Mouse (Mus musculus) midbrain, postnatal 0 days (tissue): ENCODE measurements around the gene Lrrc49. TPM values are rescaled to one million over a fixed set of nuclear protein-coding genes. Genes with fewer than 3 reads are reported as not detected.

Source experiments
- ATAC-seq: fragments of 200-750 bp; cut with Nextera tagmentation; 2 replicates; pipeline ENCODE4 v1.8.0; 2017; ENCODE audit warnings: moderate number of reproducible peaks, mild to moderate bottlenecking, moderate TSS enrichment, moderate library complexity; ENCODE audit not compliant: low FRiP score
- DNase-seq: peaks from one replicate; pipeline ENCODE4 v3.0.0-alpha.2; 2015; ENCODE audit warnings: low spot score
- H3K27ac ChIP-seq: fragments of 300-500 bp; sonication (generic); 2 replicates; pipeline ENCODE4 v1.5.1; 2014; ENCODE audit warnings: low read depth, mild to moderate bottlenecking, low read length, mixed read lengths
- H3K27me3 ChIP-seq: fragments of 300-500 bp; sonication (generic); 2 replicates; pipeline ENCODE4 v1.6.1; 2014; ENCODE audit warnings: low read length, control low read depth, mixed read lengths; ENCODE audit not compliant: insufficient read depth
- H3K36me3 ChIP-seq: fragments of 300-500 bp; sonication (generic); 2 replicates; pipeline ENCODE4 v1.6.1; 2014; ENCODE audit warnings: low read length, control low read depth, mixed read lengths; ENCODE audit not compliant: insufficient read depth
- H3K4me1 ChIP-seq: fragments of 300-500 bp; sonication (generic); 2 replicates; pipeline ENCODE4 v1.6.1; 2014; ENCODE audit warnings: mild to moderate bottlenecking, control low read depth, antibody characterized with exemption, low read length, mixed read lengths; ENCODE audit not compliant: insufficient read depth
- H3K4me2 ChIP-seq: fragments of 300-500 bp; sonication (generic); 2 replicates; pipeline ENCODE4 v1.6.1; 2014; ENCODE audit warnings: low read depth, mild to moderate bottlenecking, low read length, mixed read lengths; ENCODE audit not compliant: poor library complexity, severe bottlenecking
- H3K4me3 ChIP-seq: fragments of 300-500 bp; sonication (generic); 2 replicates; pipeline ENCODE4 v1.5.1; 2014; ENCODE audit warnings: low read depth, mild to moderate bottlenecking, low read length, moderate library complexity
- H3K9ac ChIP-seq: fragments of 300-500 bp; sonication (generic); replicated peaks from 2 replicates; pipeline ENCODE4 v1.6.1; 2014; ENCODE audit warnings: mild to moderate bottlenecking, low read length, moderate library complexity, mixed read lengths; ENCODE audit not compliant: poor library complexity, severe bottlenecking
- H3K9me3 ChIP-seq: fragments of 300-500 bp; sonication (generic); 2 replicates; pipeline ENCODE4 v1.6.1; 2016; ENCODE audit warnings: low read length, control low read depth
- CTCF ChIP-seq: IDR thresholded peaks from 2 replicates; pipeline ENCODE4 v1.5.1; 2016; ENCODE audit warnings: antibody characterized with exemption, mild to moderate bottlenecking
- WGBS: fragments of 180-500 bp; shearing (Covaris S2); extraction: QIAGEN DNeasy Blood & Tissue Kit; methylation state at CpG from one replicate; pipeline ENCODE4 v1.1.7; 2014; 5-methylcytosine and 5-hydroxymethylcytosine counted together
- polyA plus RNA-seq: library from polyadenylated mRNA; unstranded; fragments of >200 nt; fragmentation: Nextera tagmentation; extraction: Ambion mirVana; gene quantifications from 2 replicates; pipeline ENCODE4 v1.2.1, GENCODE M21; 2015
- total RNA-seq: library from RNA; depleted of rRNA; stranded (reverse); fragments of >200 nt; gene quantifications from 2 replicates; pipeline ENCODE4 v1.2.3, GENCODE M21; 2014

Lrrc49 gene
- total and polyA plus RNA-seq, 2 experiments from 2014 or later, result 72.0 to 79.2 TPM

- WGBS, result 0% methylated on average over 7 of the region's 7 CpGs
- peak; percentile 77 for DNase-seq
- Histone ChIP-seq H3K4me1 (peaks cover 7% of the 10 kb centered on the region; the same call in 1 of the 2 replicates), H3K27ac (peak overlapping the region; percentile 97), H3K9ac (peak overlapping the region; percentile 70), H3K9me3 (no peaks in the 10 kb centered on the region), H3K27me3 (no peaks in the 10 kb centered on the region), H3K4me3 (peak overlapping the region; percentile 58), H3K4me2 (peak overlapping the region; percentile 57), H3K36me3 (peaks cover 12% of the 10 kb centered on the region; the same call in 1 of the 2 replicates)
- TF ChIP-seq CTCF, result peak; percentile 66
- peak; percentile 74 for ATAC-seq
Measured at GRCm38 (mm10) chr9:60687415-60687814, 543 bp downstream of the Lrrc49 start.

- no peak for DNase-seq
- WGBS, result 94% methylated on average over 4 of the region's 4 CpGs
Measured at GRCm38 (mm10) chr9:60682753-60683152, 5.2 kb downstream of the Lrrc49 start.

GRCm38 (mm10) chr9:60681005-60681404 lies 7.0 kb downstream of the Lrrc49 start:
- H3K27me3 ChIP-seq, result no peaks in the 10 kb centered on the region
- H3K4me2 ChIP-seq, result no peak overlapping the region
- H3K27ac ChIP-seq, result no peak overlapping the region
- H3K4me3 ChIP-seq, result no peak overlapping the region
- WGBS, result 86% methylated on average over 3 of the region's 3 CpGs
- ATAC-seq (no peak), DNase-seq (no peak)
- peak; percentile 51 for TF ChIP-seq CTCF
- no peak overlapping the region for H3K9ac ChIP-seq
- H3K36me3 ChIP-seq, result peaks cover 58% of the 10 kb centered on the region
- H3K9me3 ChIP-seq, result no peaks in the 10 kb centered on the region
- 0 out of 2 replicates have a peak, but pooled peaks cover 4% of the 10 kb centered on the region for H3K4me1 ChIP-seq

More at GRCm38 (mm10) chr9:60682753-60683152, 5.2 kb downstream of the Lrrc49 start:
- Histone ChIP-seq H3K9ac (no peak overlapping the region), H3K27ac (no peak overlapping the region), H3K36me3 (peaks cover 41% of the 10 kb centered on the region), H3K27me3 (no peaks in the 10 kb centered on the region), H3K4me3 (no peak overlapping the region), H3K9me3 (no peaks in the 10 kb centered on the region), H3K4me2 (no peak overlapping the region), H3K4me1 (peaks cover 7% of the 10 kb centered on the region; the same call in 1 of the 2 replicates)
- no peak for TF ChIP-seq CTCF
- no peak for ATAC-seq

DNA sequence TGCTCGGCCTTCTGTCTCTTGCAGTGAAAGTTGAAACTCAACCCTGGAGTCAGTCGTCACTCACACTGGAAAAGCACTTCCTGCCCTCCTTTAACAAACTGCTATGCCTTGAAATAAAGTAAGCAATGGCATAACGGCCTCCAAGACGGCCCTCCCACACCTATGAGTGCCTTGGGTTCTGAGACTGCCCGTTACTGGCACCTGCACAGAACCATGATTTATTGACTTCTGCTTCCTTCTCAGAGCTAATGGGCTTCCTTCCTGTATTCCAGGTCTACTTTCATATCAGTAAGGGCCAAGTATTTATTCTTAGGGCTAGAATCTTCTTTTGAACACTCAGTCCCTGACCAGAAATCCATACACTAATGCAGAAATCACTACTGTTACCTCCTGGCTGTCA lies 9.0 kb downstream of the Lrrc49 start:
- Histone ChIP-seq H3K9ac (no peak overlapping the region), H3K4me1 (no peaks in the 10 kb centered on the region), H3K27ac (no peak overlapping the region), H3K4me2 (no peak overlapping the region), H3K36me3 (peaks cover 60% of the 10 kb centered on the region), H3K27me3 (no peaks in the 10 kb centered on the region), H3K9me3 (no peaks in the 10 kb centered on the region), H3K4me3 (no peak overlapping the region)
- ATAC-seq (no peak), DNase-seq (no peak)
- 88% methylated on average over 5 of the region's 5 CpGs for WGBS
- TF ChIP-seq CTCF, result no peak

- peaks cover 51% of the 10 kb centered on the region for H3K36me3 ChIP-seq
- DNase-seq, result no peak
- H3K27me3 ChIP-seq, result no peaks in the 10 kb centered on the region
- TF ChIP-seq CTCF, result no peak
- H3K27ac ChIP-seq, result no peak overlapping the region
- no peaks in the 10 kb centered on the region for H3K4me1 ChIP-seq
- H3K4me2 ChIP-seq, result no peak overlapping the region
- no peak overlapping the region for H3K9ac ChIP-seq
- ATAC-seq, result no peak
- no peaks in the 10 kb centered on the region for H3K9me3 ChIP-seq
- no peak overlapping the region for H3K4me3 ChIP-seq
- WGBS, result 93% methylated on average over 4 of the region's 4 CpGs
Measured at GRCm38 (mm10) chr9:60676429-60676828, 11.5 kb downstream of the Lrrc49 start.

DNA sequence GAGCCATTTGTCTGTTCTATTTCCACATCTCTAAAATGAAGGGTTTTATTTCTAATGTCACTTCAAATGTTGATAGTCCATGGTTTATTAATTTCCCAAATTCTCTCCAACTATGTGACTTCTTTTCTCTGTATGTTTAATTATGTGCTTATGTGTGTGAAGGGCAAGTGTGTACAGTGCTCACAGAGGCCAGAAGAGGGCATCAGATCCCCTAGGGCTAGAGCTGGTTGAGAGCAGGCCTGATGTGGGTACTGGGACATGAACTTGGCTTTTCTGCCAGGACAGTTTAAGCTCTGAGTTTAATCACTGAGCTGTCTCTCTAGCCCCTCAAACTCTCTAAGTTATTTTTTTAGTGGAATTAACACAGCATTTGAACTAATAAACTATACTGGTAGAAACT lies 13.2 kb downstream of the Lrrc49 start:
- peaks cover 57% of the 10 kb centered on the region for H3K36me3 ChIP-seq
- no peak for DNase-seq

More for the DNA sequence above, 13.2 kb downstream of the Lrrc49 start:
- no peak overlapping the region for H3K9ac ChIP-seq
- H3K9me3 ChIP-seq, result no peaks in the 10 kb centered on the region
- no peak overlapping the region for H3K4me3 ChIP-seq
- no peak overlapping the region for H3K27ac ChIP-seq
- H3K4me2 ChIP-seq, result no peak overlapping the region
- no peaks in the 10 kb centered on the region for H3K4me1 ChIP-seq
- no peaks in the 10 kb centered on the region for H3K27me3 ChIP-seq
- peak; percentile 49 for TF ChIP-seq CTCF
- ATAC-seq, result no peak
